Mouse (Mus musculus) bone marrow macrophage, adult 2 months (primary cell): ENCODE results near the gene Gm6763.
"Not testable (repeated sequence)": the region's sequence is repeated elsewhere in the genome, so short reads cannot be mapped to it uniquely, and the experiment has no call there.

Experiments used
- CTCF ChIP-seq: IDR thresholded peaks from 2 replicates; pipeline ENCODE4 v1.5.1; 2012; ENCODE audit warnings: low read depth, mild to moderate bottlenecking, low read length, moderate library complexity
- POLR2A ChIP-seq: IDR thresholded peaks from 2 replicates; pipeline ENCODE4 v1.6.1; 2012; ENCODE audit warnings: mild to moderate bottlenecking, low read depth, low read length, borderline replicate concordance

DNA sequence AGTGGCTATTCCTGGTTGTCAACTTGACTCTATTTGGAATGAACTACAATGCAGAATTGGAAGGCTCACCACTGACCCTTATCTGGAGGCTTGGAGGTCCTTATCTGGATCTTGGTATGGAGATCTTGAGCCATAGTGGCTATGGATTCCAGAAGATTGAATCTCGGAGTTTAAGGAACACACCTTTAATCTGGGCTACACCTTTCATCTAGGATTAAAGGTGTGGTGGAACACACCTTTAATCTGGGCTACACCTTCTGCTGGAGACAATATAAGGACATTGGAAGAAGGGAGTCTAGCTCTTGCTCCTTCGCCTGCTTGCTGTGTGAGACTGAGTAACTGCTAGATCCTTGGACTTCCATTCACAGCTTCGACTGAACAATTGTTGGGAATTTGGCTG, 8.6 kb upstream of the Gm6763 start, which contains the start of gene Gm21293:
- TF ChIP-seq CTCF, POLR2A: not testable (repeated sequence)
